Mouse (Mus musculus): ENCODE data around the gene Dnajb11.

Dnajb11 gene

GRCm38 (mm10) chr16:22857431-22858113, at the start of gene Dnajb11, which contains the start of gene Tbccd1:
Dnajb11 (plus strand) TSS chr16:22857845.
Tbccd1 (minus strand) TSS chr16:22857669.
- peak; percentile 94 to 96 for DNase-seq (ENCODE audit: low spot score in 2 of 2)

GRCm38 (mm10) chr16:22811477-22811876, 46.2 kb upstream of the Dnajb11 start, which contains the start of gene Crygs:
Crygs (minus strand) TSS chr16:22811577.
- DNase-seq (ENCODE audit: low spot score in 2 of 2) = no peak

- no peak for DNase-seq (ENCODE audit: low spot score in 2 of 2)
Measured at GRCm38 (mm10) chr16:22820731-22821130, 36.9 kb upstream of the Dnajb11 start.

GRCm38 (mm10) chr16:22832932-22833525, 24.6 kb upstream of the Dnajb11 start:
- DNase-seq (ENCODE audit: low spot score in 2 of 2) = no peak

GRCm38 (mm10) chr16:22839146-22839857, 18.3 kb upstream of the Dnajb11 start:
- no peak for DNase-seq (ENCODE audit: low spot score in 2 of 2)

GRCm38 (mm10) chr16:22842871-22843270, 14.8 kb upstream of the Dnajb11 start:
- DNase-seq (ENCODE audit: low spot score in 2 of 2) = no peak

GRCm38 (mm10) chr16:22844061-22844801, 13.4 kb upstream of the Dnajb11 start:
- peak; percentile 13 to 19 for DNase-seq (ENCODE audit: low spot score in 2 of 2)

GRCm38 (mm10) chr16:22844834-22845233, 12.8 kb upstream of the Dnajb11 start:
- DNase-seq (ENCODE audit: low spot score in 2 of 2) = no peak

- DNase-seq (ENCODE audit: low spot score in 2 of 2) = no peak
Measured at GRCm38 (mm10) chr16:22845481-22845880, 12.2 kb upstream of the Dnajb11 start.

GRCm38 (mm10) chr16:22847686-22848085, 10.0 kb upstream of the Dnajb11 start:
- DNase-seq (ENCODE audit: low spot score in 2 of 2) = no peak

- DNase-seq (ENCODE audit: low spot score in 2 of 2) = no peak
Measured at GRCm38 (mm10) chr16:22848331-22848730, 9.3 kb upstream of the Dnajb11 start.

- DNase-seq (ENCODE audit: low spot score in 2 of 2) = no peak
Measured at GRCm38 (mm10) chr16:22852709-22853108, 4.9 kb upstream of the Dnajb11 start.

DNA sequence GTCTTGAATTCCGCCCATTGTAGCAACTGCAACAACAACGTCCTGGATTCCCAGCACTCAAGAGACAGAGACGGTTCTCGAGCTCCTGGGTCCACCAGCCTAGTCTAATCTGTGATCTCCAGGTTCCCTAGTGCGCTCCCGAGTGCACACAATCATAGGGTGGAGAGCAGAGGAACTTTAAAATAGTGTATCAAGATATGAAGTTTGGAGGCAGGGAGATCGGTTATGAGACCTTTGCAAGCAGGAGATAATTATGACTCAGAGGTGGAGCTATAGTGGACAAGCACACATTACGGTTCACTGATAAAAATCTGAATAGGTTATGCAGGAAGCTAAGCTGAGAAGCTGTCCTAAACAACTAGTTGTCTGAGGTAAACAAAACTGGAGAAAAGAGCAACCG, 872 bp upstream of the Dnajb11 start:
- no peak for DNase-seq (ENCODE audit: low spot score in 2 of 2)

- DNase-seq (ENCODE audit: low spot score in 2 of 2) = no peak
Measured at GRCm38 (mm10) chr16:22872397-22872796, 14.8 kb downstream of the Dnajb11 start.

- no peak for DNase-seq (ENCODE audit: low spot score in 2 of 2)
Measured at GRCm38 (mm10) chr16:22873369-22873768, 15.7 kb downstream of the Dnajb11 start.

GRCm38 (mm10) chr16:22876218-22877043, 18.8 kb downstream of the Dnajb11 start:
- DNase-seq (ENCODE audit: low spot score in 2 of 2) = peak in 1 of 2 experiments; percentile 16

DNA sequence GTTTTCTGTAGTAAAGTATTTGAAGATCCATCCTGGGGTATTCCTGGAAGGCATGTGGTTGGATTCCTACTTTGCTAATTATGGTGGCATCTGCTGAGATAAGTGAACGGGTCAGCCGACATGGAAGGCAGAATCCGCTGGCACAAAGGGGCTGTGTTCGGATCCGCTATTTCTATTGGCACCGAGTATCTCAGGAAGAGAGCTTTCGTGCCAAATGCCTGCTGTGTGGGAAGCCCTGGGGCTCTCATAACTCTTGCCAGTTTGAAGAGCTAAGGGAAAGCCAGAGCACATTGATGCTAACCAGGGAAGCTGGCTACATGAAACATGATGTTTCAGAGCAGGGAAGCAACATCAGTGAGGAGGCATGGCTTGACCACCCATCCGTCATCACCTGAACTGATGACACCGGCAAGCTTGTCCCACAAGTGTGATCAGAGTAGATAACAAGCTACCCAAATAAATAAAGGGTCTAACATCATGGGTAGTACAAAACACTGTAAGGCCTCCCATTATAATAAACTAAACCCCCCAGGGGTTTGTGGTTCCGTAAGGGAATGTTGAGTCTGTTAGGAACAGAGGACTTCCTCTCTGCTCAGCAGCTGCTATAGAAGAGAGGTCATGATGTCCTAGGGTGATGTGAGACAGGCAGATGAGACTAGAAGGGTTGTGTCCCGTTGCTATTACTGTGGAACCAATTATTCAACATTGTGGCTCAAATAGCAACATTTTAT, 20.2 kb downstream of the Dnajb11 start:
- DNase-seq (ENCODE audit: low spot score in 2 of 2) = no peak

DNA sequence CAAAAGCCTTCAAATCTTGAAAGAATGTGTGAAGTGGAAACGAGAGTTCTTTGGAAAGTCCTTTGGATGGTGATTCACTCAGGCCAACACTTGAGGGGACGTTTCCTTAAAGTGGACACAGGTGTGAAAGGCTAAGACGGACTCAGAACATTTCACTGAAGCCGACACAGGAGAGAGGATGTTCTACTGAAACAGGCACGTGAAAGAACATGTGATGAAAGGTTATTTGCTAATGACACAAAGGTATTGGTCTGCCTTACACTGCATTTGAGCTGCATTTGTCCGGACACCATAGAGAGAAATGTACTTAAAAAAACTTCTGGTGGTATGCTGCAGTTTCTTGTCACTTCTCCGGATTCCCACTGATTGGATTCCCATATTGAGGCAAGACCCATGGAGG, 21.1 kb downstream of the Dnajb11 start:
- DNase-seq (ENCODE audit: low spot score in 2 of 2) = no peak

- no peak for DNase-seq (ENCODE audit: low spot score in 2 of 2)
Measured at GRCm38 (mm10) chr16:22879945-22880595, 22.4 kb downstream of the Dnajb11 start.

DNA sequence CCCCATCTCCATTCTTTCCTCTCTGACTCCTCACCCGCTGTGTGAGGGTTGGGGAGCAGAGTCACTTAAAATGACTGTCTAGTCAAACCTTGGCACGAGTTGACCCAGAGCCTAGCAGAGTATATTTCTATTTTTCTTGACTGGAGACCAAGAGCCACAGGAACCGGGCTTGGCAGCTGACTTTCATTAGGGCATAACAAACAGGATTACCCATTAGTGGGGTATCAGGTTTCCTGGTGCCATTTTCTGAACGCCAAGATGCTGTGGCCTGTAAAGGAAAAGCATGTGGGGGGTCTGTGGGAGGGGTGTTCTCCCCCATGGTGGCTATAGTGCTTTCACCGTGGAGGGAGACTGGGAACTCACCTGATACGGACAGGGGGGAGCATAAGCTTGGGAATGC, 23.3 kb downstream of the Dnajb11 start:
- DNase-seq (ENCODE audit: low spot score in 2 of 2) = no peak
